Mouse (Mus musculus) C2C12 (cell line): ENCODE data around the gene BC048562. TPM values are rescaled to one million over a fixed set of nuclear protein-coding genes. Genes with fewer than 3 reads are reported as not detected.
A peak's percentile ranks its signal among the peaks of the same experiment; 100 is the strongest.

Experiments
- H3K27me3 ChIP-seq: one replicate; pipeline ENCODE4 v1.6.1; 2011; ENCODE audit not compliant: control insufficient read depth, insufficient read depth, insufficient read length
- H3K36me3 ChIP-seq: one replicate; pipeline ENCODE4 v1.6.1; 2011; ENCODE audit not compliant: control insufficient read depth, insufficient read depth
- H3K4me3 ChIP-seq: one replicate; pipeline ENCODE4 v1.5.1; 2011; ENCODE audit warnings: mild to moderate bottlenecking, control low read depth; ENCODE audit not compliant: poor library complexity, insufficient read depth, severe bottlenecking
- H3K79me2 ChIP-seq: one replicate; pipeline ENCODE4 v1.6.1; 2011; ENCODE audit not compliant: control insufficient read depth, insufficient read depth
- H3K79me3 ChIP-seq: one replicate; pipeline ENCODE4 v1.6.1; 2011; ENCODE audit warnings: low read depth, control low read depth
- H3ac ChIP-seq: one replicate; pipeline ENCODE3; 2011; ENCODE audit warnings: low read depth; ENCODE audit not compliant: control insufficient read depth, insufficient read length
- CEBPB ChIP-seq: IDR thresholded peaks from one replicate; pipeline ENCODE4 v1.6.1; 2011; ENCODE audit warnings: low read depth, mild to moderate bottlenecking, control low read depth, moderate library complexity
- CTCF ChIP-seq: IDR thresholded peaks from one replicate; pipeline ENCODE4 v1.5.1; 2011; ENCODE audit not compliant: control insufficient read depth, insufficient read depth, insufficient read length
- FOSL1 ChIP-seq: IDR thresholded peaks from one replicate; pipeline ENCODE4 v1.8.0; 2011; ENCODE audit warnings: mild to moderate bottlenecking, low read length; ENCODE audit not compliant: poor library complexity, insufficient read depth, severe bottlenecking
- MAX ChIP-seq: IDR thresholded peaks from one replicate; pipeline ENCODE4 v1.6.1; 2011; ENCODE audit warnings: mild to moderate bottlenecking, control low read depth
- MYOD1 ChIP-seq: IDR thresholded peaks from one replicate; pipeline ENCODE4 v1.6.1; 2011; ENCODE audit warnings: low read depth; ENCODE audit not compliant: control insufficient read depth, insufficient read length
- MYOG ChIP-seq: IDR thresholded peaks from one replicate; pipeline ENCODE4 v1.6.1; 2011; ENCODE audit not compliant: control insufficient read depth, insufficient read length; ENCODE audit errors: extremely low read depth
- USF1 ChIP-seq: IDR thresholded peaks from one replicate; pipeline ENCODE4 v1.6.1; 2011; ENCODE audit warnings: low read depth, mild to moderate bottlenecking, control low read depth, moderate library complexity
- polyA plus RNA-seq: library from polyadenylated mRNA; unstranded; fragments of >200 nt; fragmentation: generic; extraction: Trizol; gene quantifications from one replicate; pipeline ENCODE4 v1.2.1, GENCODE M21; 2012; ENCODE audit warnings: missing spikeins

BC048562 gene
- polyA plus RNA-seq, 1 experiment = not detected

GRCm38 (mm10) chr9:108459939-108460318 lies 23.6 kb downstream of the BC048562 start:
- no peaks in the 10 kb centered on the region for H3K27me3 ChIP-seq
- TF ChIP-seq MAX (no peak), CEBPB (no peak), MYOD1 (no peak), CTCF (no peak), FOSL1 (no peak)
- H3ac ChIP-seq = no peak overlapping the region
- peaks cover 39% of the 10 kb centered on the region for H3K79me2 ChIP-seq
- H3K4me3 ChIP-seq = peak overlapping the region; percentile 92
- peaks cover 18% of the 10 kb centered on the region for H3K79me3 ChIP-seq
- H3K36me3 ChIP-seq = peaks cover 12% of the 10 kb centered on the region

- Histone ChIP-seq H3K27me3 (no peaks in the 10 kb centered on the region), H3K4me3 (peak within 1 kb of the TSS; percentile 92), H3K36me3 (peaks cover 18% of the 10 kb centered on the region), H3ac (peak within 1 kb of the TSS; percentile 57), H3K79me3 (peaks cover 18% of the 10 kb centered on the region), H3K79me2 (peaks cover 39% of the 10 kb centered on the region)
- TF ChIP-seq FOSL1 (no peak), MAX (no peak), MYOD1 (no peak), CTCF (no peak), CEBPB (no peak), MYOG (no peak), USF1 (no peak)
Measured at GRCm38 (mm10) chr9:108460319-108461178, 24.3 kb downstream of the BC048562 start, which contains the start of gene Ccdc71. Ccdc71 (plus strand) TSS chr9:108460527.

- Histone ChIP-seq H3K79me2 (peaks cover 39% of the 10 kb centered on the region), H3K79me3 (peaks cover 18% of the 10 kb centered on the region), H3K36me3 (peaks cover 18% of the 10 kb centered on the region), H3K4me3 (peak within 1 kb of the TSS; percentile 92), H3ac (peak within 1 kb of the TSS; percentile 57), H3K27me3 (no peaks in the 10 kb centered on the region)
- TF ChIP-seq FOSL1 = no peak
- TF ChIP-seq CEBPB = no peak
- TF ChIP-seq CTCF = no peak
- TF ChIP-seq MAX = no peak
- TF ChIP-seq MYOD1 = no peak
- TF ChIP-seq USF1 = no peak
- TF ChIP-seq MYOG = no peak
Measured at GRCm38 (mm10) chr9:108461181-108461631, 24.9 kb downstream of the BC048562 start, which contains the start of gene Klhdc8b. Klhdc8b (minus strand) TSS chr9:108461581.

GRCm38 (mm10) chr9:108461675-108462074 lies 25.4 kb downstream of the BC048562 start:
- Histone ChIP-seq H3K36me3 (peaks cover 18% of the 10 kb centered on the region), H3K79me2 (peaks cover 39% of the 10 kb centered on the region), H3K4me3 (peak overlapping the region; percentile 92), H3K79me3 (peaks cover 18% of the 10 kb centered on the region), H3K27me3 (no peaks in the 10 kb centered on the region), H3ac (peak overlapping the region; percentile 38)
- no peak for TF ChIP-seq CEBPB
- TF ChIP-seq USF1 = no peak
- TF ChIP-seq FOSL1 = no peak
- TF ChIP-seq CTCF = no peak
- no peak for TF ChIP-seq MYOD1

DNA sequence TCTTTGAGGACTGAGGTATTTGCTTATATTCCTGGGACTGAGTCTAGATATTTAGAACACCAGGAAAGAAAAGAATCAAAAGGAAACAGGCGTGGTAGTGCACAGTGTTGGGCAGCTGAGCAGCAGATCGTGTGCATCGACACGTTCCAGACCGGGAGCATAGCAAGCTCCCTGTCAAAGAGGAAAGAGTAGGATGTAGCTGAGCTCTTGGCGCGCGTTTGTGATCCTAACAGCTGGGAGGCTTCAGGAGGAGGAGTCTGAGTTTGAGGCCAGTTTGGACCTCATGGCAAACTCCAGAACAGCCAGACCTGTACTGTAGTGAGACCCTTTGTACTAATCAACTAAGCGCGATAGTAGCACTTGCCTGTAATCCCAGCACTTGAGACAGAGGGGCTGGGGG lies 25.9 kb downstream of the BC048562 start:
- peaks cover 18% of the 10 kb centered on the region for H3K79me3 ChIP-seq
- H3K27me3 ChIP-seq = no peaks in the 10 kb centered on the region
- TF ChIP-seq FOSL1 (no peak), CEBPB (no peak), USF1 (no peak), MYOG (no peak), CTCF (no peak), MYOD1 (no peak), MAX (no peak)
- peaks cover 39% of the 10 kb centered on the region for H3K79me2 ChIP-seq
- peaks cover 18% of the 10 kb centered on the region for H3K36me3 ChIP-seq
- H3K4me3 ChIP-seq = no peak overlapping the region
- no peak overlapping the region for H3ac ChIP-seq
